ENCODE assay signal across 11 mouse cellular contexts in genomic region chr2:166676933-166677332, GRCm38 (mm10). TPM values are rescaled to one million over a fixed set of nuclear protein-coding genes. Genes with fewer than 3 reads are reported as not detected.
A peak's percentile ranks its signal among the peaks of the same experiment; 100 is the strongest.
DNase-seq lines count a peak whose midpoint lies in the region; ATAC-seq and TF ChIP-seq lines count a peak whose summit lies in the region.
"Had no signal": no experiment of that assay in that cellular context is flagged by ENCODE, and none has a peak within 500 bp of the region (broad histone marks: within the 10 kb centered on the region; RNA-seq: fewer than 3 reads in every experiment).

No protein-coding gene starts in this region.

- peaks cover 33% of the 10 kb centered on the region for H3K4me1 ChIP-seq in hindbrain, embryonic 14.5 days (replicated peaks; ENCODE audit: control insufficient read depth, insufficient read depth, low read length)
- H3K4me1 ChIP-seq in thymus, adult 2 months (replicated peaks; ENCODE audit: control insufficient read depth, insufficient read depth, low read length) = peaks cover 65% of the 10 kb centered on the region

- no peak overlapping the region for H3K4me3 ChIP-seq in hindbrain, embryonic 14.5 days (replicated peaks; ENCODE audit: low read length)
- H3K4me3 ChIP-seq in thymus, adult 2 months (ENCODE audit: control insufficient read depth, insufficient read depth, low read length) = no peak overlapping the region
- H3K4me3 ChIP-seq: embryonic facial prominence, embryonic 15.5 days; heart, embryonic 13.5 days had no signal

- no peak overlapping the region for H3K4me2 ChIP-seq in hindbrain, embryonic 14.5 days (replicated peaks)
- H3K4me2 ChIP-seq: embryonic facial prominence, embryonic 15.5 days; heart, embryonic 13.5 days; liver, embryonic 11.5 days had no signal

- DNase-seq in gastrocnemius, postnatal 25 days = peak; percentile 32
- no peak for DNase-seq in gastrocnemius, postnatal 4 days (ENCODE audit: low spot score in 2 of 2)
- DNase-seq in 3T3-L1 (ENCODE audit: low read depth, low spot score) = peak; percentile 21
- DNase-seq in adrenal gland, postnatal 36 days = peak; percentile 33 to 59
- DNase-seq in hindbrain, embryonic 14.5 days (ENCODE audit: low spot score) = no peak
- no peak for DNase-seq in embryo, embryonic 11 days
- no peak for DNase-seq in spleen, adult 12 weeks (ENCODE audit: low spot score)
- no peak for DNase-seq in thymus, adult 2 months

- TF ChIP-seq POLR2A in thymus, adult 2 months (IDR thresholded peaks at IDR 0.05; ENCODE audit: control insufficient read depth, extremely low read depth, insufficient read depth, low read length, poor library complexity) = no peak

- WGBS in hindbrain, embryonic 14.5 days = 68% methylated on average over 11 of the region's 11 CpGs
- WGBS in thymus, adult 2 months = 95% methylated on average over 11 of the region's 11 CpGs

- H3K9ac ChIP-seq in hindbrain, embryonic 14.5 days = no peak overlapping the region
- H3K9ac ChIP-seq: embryonic facial prominence, embryonic 15.5 days; heart, embryonic 13.5 days had no signal

- no peak for TF ChIP-seq CTCF in thymus, adult 2 months (IDR thresholded peaks at IDR 0.05; ENCODE audit: borderline replicate concordance, control insufficient read depth, extremely low read depth, insufficient read depth, low read length, poor library complexity)

- H3K27me3 ChIP-seq in hindbrain, embryonic 14.5 days (ENCODE audit: control insufficient read depth, insufficient read depth, low read length) = no peaks in the 10 kb centered on the region
- H3K27me3 ChIP-seq in thymus, adult 2 months (ENCODE audit: control insufficient read depth, insufficient read depth, low read length) = no peaks in the 10 kb centered on the region
- H3K27me3 ChIP-seq: embryonic facial prominence, embryonic 15.5 days; heart, embryonic 13.5 days had no signal

- H3K9me3 ChIP-seq in hindbrain, embryonic 14.5 days (ENCODE audit: control insufficient read depth, low read length) = no peaks in the 10 kb centered on the region
- H3K9me3 ChIP-seq: embryonic facial prominence, embryonic 15.5 days had no signal

- no peak for ATAC-seq in hindbrain, embryonic 14.5 days (ENCODE audit: low FRiP score)

- H3K36me3 ChIP-seq in hindbrain, embryonic 14.5 days (replicated peaks; ENCODE audit: control insufficient read depth, insufficient read depth) = no peaks in the 10 kb centered on the region
- H3K36me3 ChIP-seq in thymus, adult 2 months (ENCODE audit: control insufficient read depth, insufficient read depth, low read length) = no peaks in the 10 kb centered on the region
- H3K36me3 ChIP-seq: embryonic facial prominence, embryonic 15.5 days; heart, embryonic 13.5 days had no signal

- peak overlapping the region; percentile 63 for H3K27ac ChIP-seq in hindbrain, embryonic 14.5 days
- no peak overlapping the region for H3K27ac ChIP-seq in thymus, adult 2 months (ENCODE audit: control insufficient read depth, insufficient read depth, low read length)
- H3K27ac ChIP-seq: embryonic facial prominence, embryonic 15.5 days; heart, embryonic 13.5 days had no signal

RNA-seq across cellular contexts. Expression of gene Prex1, which starts 36.7 kb away (rescaled TPM):
- total RNA-seq in gastrocnemius, postnatal 25 days (2021) = 1 to 10 TPM; 5.4 to 7.6 TPM
- 10 to 100 TPM; 18.2 to 19.4 TPM for total RNA-seq in gastrocnemius, postnatal 4 days (2021)
- total RNA-seq in adrenal gland, postnatal 36 days (2021) = 10 to 100 TPM; 13.5 to 18.8 TPM
- polyA plus RNA-seq in hindbrain, embryonic 14.5 days (2014; fragmentation: Nextera tagmentation; extraction: Ambion mirVana) = 27.3 and 28.8 TPM in 2 replicates
- 264 and 297 TPM in 2 replicates for polyA plus RNA-seq in thymus, adult 2 months (2012; rRNA removed)

Comparison
In these comparisons a context has a peak if more than half of its experiments do, and no peak if none do; other contexts are left out.
1. DNase-seq: peak in gastrocnemius, postnatal 25 days (single experiment), 3T3-L1 (single experiment) and adrenal gland, postnatal 36 days (2 of 2); none in gastrocnemius, postnatal 4 days (0 of 2), hindbrain, embryonic 14.5 days (single experiment), embryo, embryonic 11 days (single experiment), spleen, adult 12 weeks (single experiment) and thymus, adult 2 months (single experiment).